Mouse (Mus musculus): ENCODE measurements around the gene Olfr412.

- TF ChIP-seq CTCF (conservative IDR thresholded peaks at IDR 0.05 in 1 of 2, IDR thresholded peaks at IDR 0.05 in 1 of 2; ENCODE audit: low read depth in 2 of 2, low read length in 2 of 2) (no peak), MAX (IDR thresholded peaks at IDR 0.05; ENCODE audit: low read length) (no peak)
These were observed 23.9 kb upstream of the Olfr412 start, which contains the start of gene Olfr410 for GRCm38 (mm10) chr11:74337931-74338330.

All from CH12.LX (cell line).